Mouse (Mus musculus): ENCODE measurements around the gene Zfp354a. TPM values are rescaled to one million over a fixed set of nuclear protein-coding genes. Genes with fewer than 3 reads are reported as not detected.

The Zfp354a gene
- polyA plus RNA-seq, 1 experiment from 2014 or later: 4.9 TPM

DNA sequence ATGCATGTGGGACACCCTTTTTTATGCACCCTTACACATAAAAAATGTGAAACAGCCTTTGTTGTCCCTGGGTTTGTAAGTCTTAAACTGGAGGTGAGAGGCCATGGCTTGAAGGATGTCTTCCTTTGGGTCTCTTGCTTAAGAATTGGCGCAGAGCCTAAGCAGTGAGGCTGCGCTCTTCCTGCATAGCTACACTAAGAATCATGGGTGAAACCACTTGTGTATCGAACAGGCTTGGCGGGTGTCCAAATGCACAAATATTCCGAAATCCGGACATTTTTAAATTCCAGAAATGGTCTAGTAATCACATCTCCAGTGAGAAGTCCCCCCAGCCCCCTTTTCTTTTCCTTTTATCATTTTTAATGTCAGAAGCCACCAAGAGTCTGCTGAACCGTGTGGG lies 4.2 kb downstream of the Zfp354a start:
- H3K4me1 ChIP-seq (ENCODE audit: control insufficient read depth in 2 of 2, insufficient read depth in 2 of 2, low read length in 2 of 2): peaks cover 5 to 6% of the 10 kb centered on the region in 2 experiments; a peak in 2 of 4 replicates

GRCm38 (mm10) chr11:51063841-51064240 lies 4.8 kb downstream of the Zfp354a start:
- H3K36me3 ChIP-seq (ENCODE audit: control insufficient read depth, insufficient read depth, low read length): peaks cover 74% of the 10 kb centered on the region
- no peak overlapping the region for H3K9ac ChIP-seq (ENCODE audit: low read length)
- no peaks in the 10 kb centered on the region for H3K9me3 ChIP-seq (ENCODE audit: control insufficient read depth, low read length)
- H3K4me2 ChIP-seq (ENCODE audit: low read length): no peak overlapping the region
- H3K27me3 ChIP-seq (ENCODE audit: control insufficient read depth, insufficient read depth, low read length): no peaks in the 10 kb centered on the region
- WGBS: 92% methylated on average over 8 of the region's 8 CpGs
- no peak overlapping the region for H3K4me3 ChIP-seq (ENCODE audit: control insufficient read depth in 1 of 2, insufficient read depth in 1 of 2, low read depth in 1 of 2, low read length in 2 of 2)
- H3K4me1 ChIP-seq (ENCODE audit: control insufficient read depth in 2 of 2, insufficient read depth in 2 of 2, low read length in 2 of 2): peaks cover 5 to 6% of the 10 kb centered on the region in 2 experiments; a peak in 2 of 4 replicates
- ATAC-seq (ENCODE audit: insufficient number of reproducible peaks, insufficient read depth, low FRiP score, low read depth): no peak
- no peak overlapping the region for H3K27ac ChIP-seq (replicated peaks in 1 of 2; ENCODE audit: control insufficient read depth in 1 of 2, insufficient read depth in 1 of 2, low read depth in 2 of 2, low read length in 2 of 2)

More for the DNA sequence above, 4.2 kb downstream of the Zfp354a start:
- peaks cover 68% of the 10 kb centered on the region for H3K36me3 ChIP-seq (ENCODE audit: control insufficient read depth, insufficient read depth, low read length)
- no peak overlapping the region for H3K4me3 ChIP-seq (ENCODE audit: control insufficient read depth in 1 of 2, insufficient read depth in 1 of 2, low read depth in 1 of 2, low read length in 2 of 2)
- no peak overlapping the region for H3K27ac ChIP-seq (replicated peaks in 1 of 2; ENCODE audit: control insufficient read depth in 1 of 2, insufficient read depth in 1 of 2, low read depth in 2 of 2, low read length in 2 of 2)
- H3K27me3 ChIP-seq (ENCODE audit: control insufficient read depth, insufficient read depth, low read length): no peaks in the 10 kb centered on the region
- H3K9ac ChIP-seq (ENCODE audit: low read length): no peak overlapping the region
- no peaks in the 10 kb centered on the region for H3K9me3 ChIP-seq (ENCODE audit: control insufficient read depth, low read length)
- WGBS: 81% methylated on average over 7 of the region's 7 CpGs
- H3K4me2 ChIP-seq (ENCODE audit: low read length): no peak overlapping the region
- ATAC-seq (ENCODE audit: insufficient number of reproducible peaks, insufficient read depth, low FRiP score, low read depth): no peak

DNA sequence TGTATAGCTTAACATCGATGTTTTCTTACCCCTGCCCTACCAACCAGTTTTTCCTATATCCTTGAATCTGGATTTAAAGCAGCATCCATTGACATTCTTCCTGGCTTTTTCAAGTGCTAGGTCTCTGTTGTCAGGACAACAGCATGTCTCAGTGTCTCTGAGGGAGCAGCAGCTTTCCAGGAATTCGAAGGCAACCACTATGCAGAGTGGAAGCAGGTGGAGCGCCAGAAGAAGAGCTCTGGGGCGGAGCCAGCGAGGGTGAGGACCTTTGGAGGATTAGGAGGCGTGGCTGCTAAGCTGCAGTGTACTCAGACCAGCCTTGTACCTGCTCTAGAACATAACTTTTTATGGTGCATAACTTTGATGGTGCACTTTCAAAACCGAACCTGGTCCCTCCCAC lies 25.5 kb downstream of the Zfp354a start:
- no peak overlapping the region for H3K9ac ChIP-seq (ENCODE audit: low read length)
- H3K27me3 ChIP-seq (ENCODE audit: control insufficient read depth, insufficient read depth, low read length): no peaks in the 10 kb centered on the region
- no peak overlapping the region for H3K4me2 ChIP-seq (ENCODE audit: low read length)
- no peak overlapping the region for H3K4me3 ChIP-seq (ENCODE audit: control insufficient read depth in 1 of 2, insufficient read depth in 1 of 2, low read depth in 1 of 2, low read length in 2 of 2)
- WGBS: 41% methylated on average over 7 of the region's 7 CpGs
- no peaks in the 10 kb centered on the region for H3K36me3 ChIP-seq (ENCODE audit: control insufficient read depth, insufficient read depth, low read length)
- H3K9me3 ChIP-seq (ENCODE audit: control insufficient read depth, low read length): no peaks in the 10 kb centered on the region
- H3K4me1 ChIP-seq (ENCODE audit: control insufficient read depth in 2 of 2, insufficient read depth in 2 of 2, low read length in 2 of 2): no peaks in the 10 kb centered on the region
- ATAC-seq (ENCODE audit: insufficient number of reproducible peaks, insufficient read depth, low FRiP score, low read depth): no peak
- no peak overlapping the region for H3K27ac ChIP-seq (replicated peaks in 1 of 2; ENCODE audit: control insufficient read depth in 1 of 2, insufficient read depth in 1 of 2, low read depth in 2 of 2, low read length in 2 of 2)

- Histone ChIP-seq H3K4me3 (ENCODE audit: control insufficient read depth in 1 of 2, insufficient read depth in 1 of 2, low read depth in 1 of 2, low read length in 2 of 2) (no peak overlapping the region), H3K27ac (replicated peaks in 1 of 2; ENCODE audit: control insufficient read depth in 1 of 2, insufficient read depth in 1 of 2, low read depth in 2 of 2, low read length in 2 of 2) (no peak overlapping the region), H3K9ac (ENCODE audit: low read length) (no peak overlapping the region), H3K4me1 (ENCODE audit: control insufficient read depth in 2 of 2, insufficient read depth in 2 of 2, low read length in 2 of 2) (no peaks in the 10 kb centered on the region), H3K4me2 (ENCODE audit: low read length) (no peak overlapping the region), H3K36me3 (ENCODE audit: control insufficient read depth, insufficient read depth, low read length) (no peaks in the 10 kb centered on the region), H3K9me3 (ENCODE audit: control insufficient read depth, low read length) (no peaks in the 10 kb centered on the region), H3K27me3 (ENCODE audit: control insufficient read depth, insufficient read depth, low read length) (no peaks in the 10 kb centered on the region)
- no peak for ATAC-seq (ENCODE audit: insufficient number of reproducible peaks, insufficient read depth, low FRiP score, low read depth)
- 59% methylated on average over 13 of the region's 13 CpGs for WGBS
Measured at GRCm38 (mm10) chr11:51085269-51085668, 26.2 kb downstream of the Zfp354a start.

DNA sequence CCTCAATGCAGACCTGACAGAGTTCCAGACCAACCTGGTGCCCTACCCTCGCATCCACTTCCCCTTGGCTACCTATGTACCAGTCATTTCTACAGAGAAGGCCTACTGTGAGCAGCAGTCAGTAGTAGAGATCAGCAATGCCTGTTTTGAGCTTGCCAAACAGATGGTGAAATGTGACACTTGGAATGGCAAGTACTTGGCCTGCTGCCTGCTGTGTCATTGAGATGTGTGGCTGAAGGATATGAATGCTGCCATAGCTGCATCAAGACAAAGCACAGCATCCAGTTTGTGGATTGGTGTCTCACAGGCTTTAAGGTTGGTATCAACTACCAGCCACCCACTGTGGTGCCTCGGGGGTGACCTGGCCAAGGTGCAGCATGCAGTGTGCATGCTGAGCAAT lies 48.2 kb downstream of the Zfp354a start:
- Histone ChIP-seq H3K4me3 (ENCODE audit: control insufficient read depth in 1 of 2, insufficient read depth in 1 of 2, low read depth in 1 of 2, low read length in 2 of 2) (no peak overlapping the region), H3K27me3 (ENCODE audit: control insufficient read depth, insufficient read depth, low read length) (no peaks in the 10 kb centered on the region), H3K27ac (replicated peaks in 1 of 2; ENCODE audit: control insufficient read depth in 1 of 2, insufficient read depth in 1 of 2, low read depth in 2 of 2, low read length in 2 of 2) (no peak overlapping the region), H3K9ac (ENCODE audit: low read length) (no peak overlapping the region), H3K9me3 (ENCODE audit: control insufficient read depth, low read length) (peaks cover 3% of the 10 kb centered on the region; the same call in 1 of the 2 replicates), H3K36me3 (ENCODE audit: control insufficient read depth, insufficient read depth, low read length) (no peaks in the 10 kb centered on the region), H3K4me1 (ENCODE audit: control insufficient read depth in 2 of 2, insufficient read depth in 2 of 2, low read length in 2 of 2) (no peaks in the 10 kb centered on the region), H3K4me2 (ENCODE audit: low read length) (no peak overlapping the region)
- 61% methylated on average over 2 of the region's 2 CpGs for WGBS
- ATAC-seq (ENCODE audit: insufficient number of reproducible peaks, insufficient read depth, low FRiP score, low read depth): no peak

GRCm38 (mm10) chr11:51110621-51111020 lies 51.6 kb downstream of the Zfp354a start:
- peaks cover 3% of the 10 kb centered on the region; the same call in 1 of the 2 replicates for H3K9me3 ChIP-seq (ENCODE audit: control insufficient read depth, low read length)
- H3K27ac ChIP-seq (replicated peaks in 1 of 2; ENCODE audit: control insufficient read depth in 1 of 2, insufficient read depth in 1 of 2, low read depth in 2 of 2, low read length in 2 of 2): no peak overlapping the region
- H3K27me3 ChIP-seq (ENCODE audit: control insufficient read depth, insufficient read depth, low read length): no peaks in the 10 kb centered on the region
- ATAC-seq (ENCODE audit: insufficient number of reproducible peaks, insufficient read depth, low FRiP score, low read depth): no peak
- H3K4me1 ChIP-seq (ENCODE audit: control insufficient read depth in 2 of 2, insufficient read depth in 2 of 2, low read length in 2 of 2): no peaks in the 10 kb centered on the region
- no peak overlapping the region for H3K4me2 ChIP-seq (ENCODE audit: low read length)
- WGBS: 67% methylated on average over 3 of the region's 3 CpGs
- H3K9ac ChIP-seq (ENCODE audit: low read length): no peak overlapping the region
- no peak overlapping the region for H3K4me3 ChIP-seq (ENCODE audit: control insufficient read depth in 1 of 2, insufficient read depth in 1 of 2, low read depth in 1 of 2, low read length in 2 of 2)
- H3K36me3 ChIP-seq (ENCODE audit: control insufficient read depth, insufficient read depth, low read length): no peaks in the 10 kb centered on the region

Other genes with a start within 250 kb of the Zfp354a start
- gene Zfp354c, start 231.5 kb upstream of the Zfp354a start, polyA plus RNA-seq (2014; fragmentation: Nextera tagmentation; extraction: Ambion mirVana): 14.1 and 17.5 TPM in 2 replicates
- gene Zfp879, start 217.7 kb upstream of the Zfp354a start, polyA plus RNA-seq (2014; fragmentation: Nextera tagmentation; extraction: Ambion mirVana): 0.35 and 0.55 TPM in 2 replicates
- gene Grm6, start 208.6 kb upstream of the Zfp354a start, polyA plus RNA-seq (2014; fragmentation: Nextera tagmentation; extraction: Ambion mirVana): 0.08 and 0.15 TPM in 2 replicates
- gene Zfp454, start 171.6 kb upstream of the Zfp354a start, polyA plus RNA-seq (2014; fragmentation: Nextera tagmentation; extraction: Ambion mirVana): 2.7 and 3.1 TPM in 2 replicates
- gene Zfp2, start 143.1 kb upstream of the Zfp354a start, polyA plus RNA-seq (2014; fragmentation: Nextera tagmentation; extraction: Ambion mirVana): 7.0 and 7.8 TPM in 2 replicates
- gene Zfp354b, start 127.6 kb upstream of the Zfp354a start, polyA plus RNA-seq (2014; fragmentation: Nextera tagmentation; extraction: Ambion mirVana): 0.77 TPM in 2 replicates
- gene 4933414I15Rik, start 115.5 kb upstream of the Zfp354a start, polyA plus RNA-seq (2014; fragmentation: Nextera tagmentation; extraction: Ambion mirVana): not detected in 2 replicates
- not detected in 2 replicates for gene Prop1, start 105.5 kb upstream of the Zfp354a start, polyA plus RNA-seq (2014; fragmentation: Nextera tagmentation; extraction: Ambion mirVana)
- not detected in 2 replicates for gene Olfr1378, start 92.7 kb upstream of the Zfp354a start, polyA plus RNA-seq (2014; fragmentation: Nextera tagmentation; extraction: Ambion mirVana)
- gene Olfr1377, start 77.3 kb upstream of the Zfp354a start, polyA plus RNA-seq (2014; fragmentation: Nextera tagmentation; extraction: Ambion mirVana): not detected in 2 replicates
- not detected in 2 replicates for gene Olfr51, start 55.7 kb upstream of the Zfp354a start, polyA plus RNA-seq (2014; fragmentation: Nextera tagmentation; extraction: Ambion mirVana)
- gene Olfr54, start 45.0 kb upstream of the Zfp354a start, polyA plus RNA-seq (2014; fragmentation: Nextera tagmentation; extraction: Ambion mirVana): not detected in 2 replicates
- not detected in 2 replicates for gene Olfr1375, start 11.1 kb upstream of the Zfp354a start, polyA plus RNA-seq (2014; fragmentation: Nextera tagmentation; extraction: Ambion mirVana)
- not detected in 2 replicates for gene Gm12569, start 161.2 kb downstream of the Zfp354a start, polyA plus RNA-seq (2014; fragmentation: Nextera tagmentation; extraction: Ambion mirVana)
- 83.9 and 85.4 TPM in 2 replicates for gene Clk4, start 202.5 kb downstream of the Zfp354a start, polyA plus RNA-seq (2014; fragmentation: Nextera tagmentation; extraction: Ambion mirVana)
- gene BC049762, start 203.8 kb downstream of the Zfp354a start, polyA plus RNA-seq (2014; fragmentation: Nextera tagmentation; extraction: Ambion mirVana): 0.55 TPM in 1 of 2 replicates, not detected in the other
- 12.3 and 13.3 TPM in 2 replicates for gene Col23a1, start 230.7 kb downstream of the Zfp354a start, polyA plus RNA-seq (2014; fragmentation: Nextera tagmentation; extraction: Ambion mirVana)